Comparison of ENCODE assay signal across 19 mouse cellular contexts in genomic region chr4:57575686-57576085, GRCm38 (mm10). TPM values are rescaled to one million over a fixed set of nuclear protein-coding genes. Genes with fewer than 3 reads are reported as not detected.
DNase-seq lines count a peak whose midpoint lies in the region; ATAC-seq and TF ChIP-seq lines count a peak whose summit lies in the region.
"Had no signal": no experiment of that assay in that cellular context is flagged by ENCODE, and none has a peak within 500 bp of the region (broad histone marks: within the 10 kb centered on the region; RNA-seq: fewer than 3 reads in every experiment).

No protein-coding gene starts in this region.

- 67% methylated on average over 5 of the region's 5 CpGs for WGBS in heart, embryonic 11.5 days (ENCODE audit: insufficient replicate concordance)
- WGBS in heart, adult 2 months: 67% methylated on average over 5 of the region's 5 CpGs
- 52% methylated on average over 5 of the region's 5 CpGs for WGBS in heart, embryonic 15.5 days

- H3K36me3 ChIP-seq in heart, embryonic 11.5 days (ENCODE audit: control insufficient read depth, insufficient read depth, low read length): no peaks in the 10 kb centered on the region
- peaks cover 4% of the 10 kb centered on the region for H3K36me3 ChIP-seq in heart, adult 2 months (ENCODE audit: control insufficient read depth, insufficient read depth, low read length)
- H3K36me3 ChIP-seq in heart, embryonic 15.5 days: no peaks in the 10 kb centered on the region
- H3K36me3 ChIP-seq: embryonic facial prominence, embryonic 12.5 days; forebrain, embryonic 15.5 days; G1E; hindbrain, embryonic 15.5 days had no signal

- intact Hi-C loops in heart, adult 2 months (cut with DNase I): no loop called here
- intact Hi-C loops in heart, postnatal 14 days (cut with DNase I): no loop called here

- H3K79me2 ChIP-seq in heart, adult 2 months (replicated peaks; ENCODE audit: control insufficient read depth, insufficient read depth, low read length): peaks cover 5% of the 10 kb centered on the region

- no peak for DNase-seq in heart, adult 2 months
- DNase-seq in heart, postnatal 14 days: no peak
- DNase-seq in 3T3-L1 (ENCODE audit: low read depth, low spot score): peak; percentile 63
- DNase-seq in NIH3T3 (ENCODE audit: low read depth): peak; percentile 84
- no peak for DNase-seq in kidney, adult 11 months
- DNase-seq: B cell, adult 2 months; cerebellum, adult 11-12 months; cerebellum, adult 9-10 months; cerebellum, postnatal 25 days; gastrocnemius, postnatal 36 days; kidney, adult 8-10 months had no signal

- peak overlapping the region; percentile 43; the same call in 1 of the 2 replicates for H3K4me2 ChIP-seq in heart, embryonic 11.5 days
- H3K4me2 ChIP-seq in heart, embryonic 15.5 days: 0 out of 2 replicates have a peak overlapping the region, but pooled peaks have one; percentile 16
- H3K4me2 ChIP-seq: embryonic facial prominence, embryonic 12.5 days; forebrain, embryonic 15.5 days; hindbrain, embryonic 15.5 days had no signal

- peaks cover 52% of the 10 kb centered on the region for H3K4me1 ChIP-seq in heart, embryonic 11.5 days (ENCODE audit: control insufficient read depth, insufficient read depth, low read length)
- peaks cover 17% of the 10 kb centered on the region for H3K4me1 ChIP-seq in heart, adult 2 months (ENCODE audit: control insufficient read depth, insufficient read depth, low read length)
- peaks cover 80% of the 10 kb centered on the region for H3K4me1 ChIP-seq in heart, embryonic 15.5 days (replicated peaks)
- H3K4me1 ChIP-seq: forebrain, embryonic 15.5 days; hindbrain, embryonic 15.5 days had no signal

- TF ChIP-seq CTCF in heart, adult 2 months (IDR thresholded peaks at IDR 0.05): no peak

- H3K27me3 ChIP-seq in heart, embryonic 11.5 days (ENCODE audit: control insufficient read depth, insufficient read depth, low read length): no peaks in the 10 kb centered on the region
- H3K27me3 ChIP-seq in heart, adult 2 months (ENCODE audit: control insufficient read depth, insufficient read depth, low read length): no peaks in the 10 kb centered on the region
- no peaks in the 10 kb centered on the region for H3K27me3 ChIP-seq in heart, embryonic 15.5 days
- H3K27me3 ChIP-seq: embryonic facial prominence, embryonic 12.5 days; forebrain, embryonic 15.5 days; hindbrain, embryonic 15.5 days had no signal

- no peak for ATAC-seq in heart, embryonic 11.5 days (replicated peaks; ENCODE audit: insufficient number of reproducible peaks, low FRiP score, low TSS enrichment)
- ATAC-seq in heart, embryonic 15.5 days (replicated peaks; ENCODE audit: insufficient number of reproducible peaks, insufficient read depth, low FRiP score, low read depth): no peak
- ATAC-seq: CD4-positive, CD25-positive, alpha-beta regulatory T cell, adult 4 months; intestine, embryonic 16.5 days had no signal

- H3K9me3 ChIP-seq in heart, embryonic 11.5 days (replicated peaks; ENCODE audit: control insufficient read depth, low read length): no peaks in the 10 kb centered on the region
- H3K9me3 ChIP-seq in heart, embryonic 15.5 days (replicated peaks): no peaks in the 10 kb centered on the region
- H3K9me3 ChIP-seq: embryonic facial prominence, embryonic 12.5 days; forebrain, embryonic 15.5 days; hindbrain, embryonic 15.5 days had no signal

- TF ChIP-seq EP300 in heart, adult 2 months (IDR thresholded peaks at IDR 0.05; ENCODE audit: insufficient read depth, low read depth, low read length): no peak

- H3K9ac ChIP-seq in heart, embryonic 11.5 days (ENCODE audit: low read depth, low read length): no peak overlapping the region; the same call in 1 of the 2 replicates
- no peak overlapping the region for H3K9ac ChIP-seq in heart, adult 2 months (ENCODE audit: low read depth, low read length)
- H3K9ac ChIP-seq in heart, embryonic 15.5 days: no peak overlapping the region
- H3K9ac ChIP-seq: embryonic facial prominence, embryonic 12.5 days; forebrain, embryonic 15.5 days; hindbrain, embryonic 15.5 days had no signal

- no peak overlapping the region for H3K4me3 ChIP-seq in heart, embryonic 11.5 days (ENCODE audit: low read depth, low read length)
- no peak overlapping the region for H3K4me3 ChIP-seq in heart, adult 2 months
- H3K4me3 ChIP-seq in heart, embryonic 15.5 days: no peak overlapping the region
- H3K4me3 ChIP-seq: embryonic facial prominence, embryonic 12.5 days; forebrain, embryonic 15.5 days; hindbrain, embryonic 15.5 days had no signal

- H3K27ac ChIP-seq in heart, embryonic 11.5 days (ENCODE audit: low read depth, low read length): peak overlapping the region; percentile 84
- no peak overlapping the region; the same call in 1 of the 2 replicates for H3K27ac ChIP-seq in heart, adult 2 months
- H3K27ac ChIP-seq in heart, embryonic 15.5 days: peak overlapping the region; percentile 77
- H3K27ac ChIP-seq: embryonic facial prominence, embryonic 12.5 days; forebrain, embryonic 15.5 days; hindbrain, embryonic 15.5 days had no signal

- no peak for TF ChIP-seq POLR2A in heart, adult 2 months (IDR thresholded peaks at IDR 0.05; ENCODE audit: insufficient read depth, low read depth, low read length)

RNA-seq across cellular contexts. Expression of gene Pakap, which starts 7.7 kb away (rescaled TPM):
- polyA plus RNA-seq in heart, embryonic 11.5 days (2014; fragmentation: Nextera tagmentation; extraction: Ambion mirVana): 46.0 and 64.7 TPM in 2 replicates
- total RNA-seq in heart, adult 2 months (2021): 10 to 100 TPM; 33.7 to 35.2 TPM
- 3.3 and 7.6 TPM in 2 replicates for polyA plus RNA-seq in heart, adult 2 months (2012; rRNA removed)
- polyA plus RNA-seq in heart, embryonic 15.5 days (2015; fragmentation: Nextera tagmentation; extraction: Ambion mirVana): 57.1 and 57.8 TPM in 2 replicates
- total RNA-seq in heart, postnatal 14 days (2021): 10 to 100 TPM; 40.0 to 46.5 TPM
- total RNA-seq: G1E had no signal
- polyA plus RNA-seq: G1E had no signal

Comparison
In these comparisons a context has a peak if more than half of its experiments do, and no peak if none do; other contexts are left out.
1. DNase-seq: peak in 3T3-L1 (single experiment) and NIH3T3 (single experiment); none in heart, adult 2 months (0 of 2), heart, postnatal 14 days (0 of 2) and kidney, adult 11 months (single experiment).